Mouse (Mus musculus) spleen, adult 2 months (tissue): ENCODE data around the gene Sergef. TPM values are rescaled to one million over a fixed set of nuclear protein-coding genes. Genes with fewer than 3 reads are reported as not detected.
"Not testable (repeated sequence)": the region's sequence is repeated elsewhere in the genome, so short reads cannot be mapped to it uniquely, and the experiment has no call there.

ENCODE experiments used
- DNase-seq, 2 experiments: peaks; one replicate each; pipeline versions ENCODE4 v3.0.0 to v3.0.0-alpha.2; 2012 to 2021; ENCODE audit warnings: low spot score in 2 of 2, low read depth in 1 of 2
- H3K27ac ChIP-seq: fragments of 200-500 bp; 2 replicates; pipeline ENCODE4 v1.5.1; 2012; ENCODE audit warnings: low read length, inconsistent platforms; ENCODE audit not compliant: insufficient read depth
- H3K27me3 ChIP-seq: fragments of 200-500 bp; 2 replicates; pipeline ENCODE4 v1.6.1; 2012; ENCODE audit warnings: mild to moderate bottlenecking, moderate library complexity, low read length, inconsistent platforms; ENCODE audit not compliant: control insufficient read depth, insufficient read depth
- H3K36me3 ChIP-seq: fragments of 200-500 bp; 2 replicates; pipeline ENCODE4 v1.6.1; 2012; ENCODE audit warnings: mild to moderate bottlenecking, low read length, inconsistent platforms; ENCODE audit not compliant: control insufficient read depth, insufficient read depth
- H3K4me1 ChIP-seq: fragments of 200-500 bp; 2 replicates; pipeline ENCODE4 v1.6.1; 2011; ENCODE audit warnings: inconsistent platforms; ENCODE audit not compliant: control insufficient read depth, insufficient read depth, insufficient read length
- H3K4me3 ChIP-seq: fragments of 200-500 bp; 2 replicates; pipeline ENCODE4 v1.5.1; 2011; ENCODE audit warnings: mild to moderate bottlenecking, inconsistent platforms; ENCODE audit not compliant: insufficient read depth, insufficient read length; ENCODE audit errors: extremely low read depth
- CTCF ChIP-seq: fragments of 200-500 bp; IDR thresholded peaks from 2 replicates; pipeline ENCODE4 v1.5.1; 2011; ENCODE audit warnings: mild to moderate bottlenecking, inconsistent platforms; ENCODE audit not compliant: insufficient read depth, insufficient read length, insufficient replicate concordance; ENCODE audit errors: extremely low read depth
- POLR2A ChIP-seq: fragments of 200-500 bp; IDR thresholded peaks from 2 replicates; pipeline ENCODE4 v1.6.1; 2011; ENCODE audit warnings: low read depth, low read length, inconsistent platforms
- WGBS: fragments of 180-500 bp; shearing (Covaris S2); methylation state at CpG from one replicate; pipeline ENCODE4 v1.1.7; 2018; 5-methylcytosine and 5-hydroxymethylcytosine counted together
- polyA plus RNA-seq: library from polyadenylated mRNA; depleted of rRNA; stranded (reverse); fragments of >200 nt; gene quantifications from 2 replicates; pipeline ENCODE4 v1.2.3, GENCODE M21; 2012; rRNA removed

Sergef gene
- 7.4 and 11.3 TPM in 2 replicates for polyA plus RNA-seq

- no peak within 1 kb of the TSS; the same call in 1 of the 2 replicates for H3K27ac ChIP-seq
- TF ChIP-seq POLR2A (peak; percentile 82), CTCF (no peak)
- H3K4me3 ChIP-seq, result peak within 1 kb of the TSS; percentile 80
- peaks cover 3% of the 10 kb centered on the region; the same call in 1 of the 2 replicates for H3K4me1 ChIP-seq
- DNase-seq, result peak; percentile 54 to 86
- H3K27me3 ChIP-seq, result no peaks in the 10 kb centered on the region
- WGBS, result 0% methylated on average over 30 of the region's 30 CpGs
- H3K36me3 ChIP-seq, result no peaks in the 10 kb centered on the region
Measured at GRCm38 (mm10) chr7:46639692-46640031, at the start of gene Sergef. Gene Sergef, minus strand, starts transcription at chr7:46639807.

- peak; percentile 5 to 39 for DNase-seq
- 52% methylated on average over 5 of the region's 5 CpGs for WGBS
- TF ChIP-seq POLR2A, result no peak
- no peak for TF ChIP-seq CTCF
- no peak overlapping the region for H3K4me3 ChIP-seq
- no peaks in the 10 kb centered on the region for H3K27me3 ChIP-seq
- H3K36me3 ChIP-seq, result peaks cover 11% of the 10 kb centered on the region
- H3K27ac ChIP-seq, result no peak overlapping the region
- peaks cover 5% of the 10 kb centered on the region; the same call in 1 of the 2 replicates for H3K4me1 ChIP-seq
Measured at GRCm38 (mm10) chr7:46686827-46687226, 47.2 kb upstream of the Sergef start.

- Histone ChIP-seq H3K36me3 (no peaks in the 10 kb centered on the region), H3K27me3 (no peaks in the 10 kb centered on the region), H3K4me3 (no peak overlapping the region), H3K4me1 (no peaks in the 10 kb centered on the region; the same call in 1 of the 2 replicates), H3K27ac (no peak overlapping the region)
- no peak for DNase-seq
- no peak for TF ChIP-seq CTCF
- TF ChIP-seq POLR2A, result no peak
Measured at GRCm38 (mm10) chr7:46680732-46681131, 41.1 kb upstream of the Sergef start.

- not testable (repeated sequence) for H3K36me3 ChIP-seq, H3K27ac ChIP-seq, H3K4me3 ChIP-seq, H3K4me1 ChIP-seq, DNase-seq, H3K27me3 ChIP-seq
- WGBS, result 64% methylated on average over 7 of the region's 7 CpGs
Measured at GRCm38 (mm10) chr7:46679044-46679443, 39.4 kb upstream of the Sergef start.

GRCm38 (mm10) chr7:46678417-46678816 is 38.8 kb upstream of the Sergef start:
- Histone ChIP-seq H3K4me1 (no peaks in the 10 kb centered on the region), H3K27ac (no peak overlapping the region), H3K27me3 (no peaks in the 10 kb centered on the region), H3K4me3 (no peak overlapping the region), H3K36me3 (no peaks in the 10 kb centered on the region)
- 41% methylated on average over 3 of the region's 3 CpGs for WGBS
- DNase-seq, result no peak
- TF ChIP-seq CTCF (no peak), POLR2A (no peak)

- no peaks in the 10 kb centered on the region for H3K36me3 ChIP-seq
- H3K4me3 ChIP-seq, result no peak overlapping the region
- DNase-seq, result no peak
- no peak overlapping the region for H3K27ac ChIP-seq
- WGBS, result 82% methylated on average over 5 of the region's 5 CpGs
- no peaks in the 10 kb centered on the region for H3K27me3 ChIP-seq
- H3K4me1 ChIP-seq, result no peaks in the 10 kb centered on the region
- TF ChIP-seq POLR2A (no peak), CTCF (no peak)
Measured at GRCm38 (mm10) chr7:46676808-46677360, 37.3 kb upstream of the Sergef start.

- Histone ChIP-seq H3K27ac (no peak overlapping the region), H3K4me3 (no peak overlapping the region), H3K36me3 (no peaks in the 10 kb centered on the region), H3K27me3 (no peaks in the 10 kb centered on the region), H3K4me1 (no peaks in the 10 kb centered on the region)
- TF ChIP-seq POLR2A (no peak), CTCF (no peak)
- no peak for DNase-seq
- 77% methylated on average over 8 of the region's 8 CpGs for WGBS
Measured at GRCm38 (mm10) chr7:46675886-46676285, 36.3 kb upstream of the Sergef start.
